Mouse (Mus musculus) gastrocnemius, postnatal 4 days (tissue): ENCODE measurements around the gene Trim60. TPM values are rescaled to one million over a fixed set of nuclear protein-coding genes. Genes with fewer than 3 reads are reported as not detected.
"Not testable (repeated sequence)": the region's sequence is repeated elsewhere in the genome, so short reads cannot be mapped to it uniquely, and the experiment has no call there.

Experiments used
- DNase-seq, 2 experiments: peaks; one replicate each; pipeline ENCODE4 v3.0.0; 2021 to 2022; ENCODE audit warnings: low spot score in 2 of 2, mixed read lengths in 2 of 2
- long read RNA-seq, 2 experiments: library from polyadenylated mRNA; stranded (forward); transcript quantifications; one replicate each; pipeline ENCODE4 v2.0.0; 2021
- total RNA-seq, 2 experiments: library from RNA; stranded (reverse); gene quantifications; 2 replicates each; pipeline ENCODE4 v1.2.3; 2021

Gene Trim60
- not detected for total RNA-seq
- long read RNA-seq, experiment 1: 0 reads
- long read RNA-seq, experiment 2: 0 reads

DNA sequence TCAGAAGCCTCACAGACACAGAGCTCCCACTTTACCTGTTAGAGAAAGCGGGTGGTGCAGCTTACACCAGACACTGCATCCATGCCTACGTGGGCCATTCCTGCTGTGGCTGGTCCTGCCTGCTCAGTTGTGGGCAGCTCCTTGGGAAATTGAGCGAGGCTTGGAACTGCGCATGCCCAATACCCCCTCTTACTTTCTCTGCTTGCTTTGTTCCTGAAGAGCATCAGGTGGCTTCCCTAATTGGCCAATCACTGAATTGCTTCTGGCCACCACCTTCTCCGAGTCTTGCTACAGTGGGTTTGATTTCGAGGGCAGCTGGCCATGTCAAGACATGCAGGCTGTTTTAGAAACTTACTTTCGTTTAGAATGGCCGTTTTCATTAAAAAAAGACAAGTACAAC is at the start of gene Trim60, which contains the start of gene Trim61:
Gene Trim60, minus strand, starts transcription at position 162 of the 400 bp plus-strand sequence.
Gene Trim61, minus strand, starts transcription at position 101 of the 400 bp plus-strand sequence.
- no peak for DNase-seq

DNA sequence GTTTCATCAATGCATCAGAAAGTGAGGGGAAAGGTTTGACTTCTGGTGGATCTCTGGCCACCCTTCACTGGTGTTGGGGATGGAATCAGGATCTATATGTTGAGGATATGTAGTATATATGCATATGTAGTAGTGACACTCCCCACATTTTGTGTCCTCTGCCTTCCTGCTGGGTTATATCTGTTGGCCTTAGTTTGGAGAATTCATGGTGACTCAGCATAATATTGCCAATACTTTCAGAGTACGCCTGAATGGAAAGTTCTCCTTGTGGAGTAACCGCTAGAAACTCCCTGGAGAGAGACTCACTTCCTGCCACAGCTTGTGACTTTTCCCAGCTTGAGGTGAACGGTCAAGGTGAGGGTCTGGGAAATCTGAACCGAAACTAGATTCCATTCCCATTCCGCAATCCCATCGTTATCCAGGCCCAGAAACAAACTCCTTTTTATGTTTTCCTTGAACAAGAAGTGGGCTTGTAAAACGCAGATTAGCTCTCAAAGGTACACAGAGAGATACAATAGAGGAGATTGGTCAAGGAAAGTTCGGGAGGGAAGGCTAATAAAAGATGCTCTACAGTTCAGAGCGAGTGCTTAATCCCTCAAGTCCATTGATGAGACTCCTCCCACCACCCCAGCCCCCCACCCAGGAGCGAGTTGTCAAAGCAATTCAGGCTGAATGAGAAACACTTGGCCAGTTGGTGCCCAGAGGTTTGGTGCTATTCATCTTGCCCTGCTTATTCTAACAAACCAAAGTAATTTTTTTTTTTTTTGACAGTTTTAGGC is 49.5 kb upstream of the Trim60 start:
- DNase-seq: no peak

DNA sequence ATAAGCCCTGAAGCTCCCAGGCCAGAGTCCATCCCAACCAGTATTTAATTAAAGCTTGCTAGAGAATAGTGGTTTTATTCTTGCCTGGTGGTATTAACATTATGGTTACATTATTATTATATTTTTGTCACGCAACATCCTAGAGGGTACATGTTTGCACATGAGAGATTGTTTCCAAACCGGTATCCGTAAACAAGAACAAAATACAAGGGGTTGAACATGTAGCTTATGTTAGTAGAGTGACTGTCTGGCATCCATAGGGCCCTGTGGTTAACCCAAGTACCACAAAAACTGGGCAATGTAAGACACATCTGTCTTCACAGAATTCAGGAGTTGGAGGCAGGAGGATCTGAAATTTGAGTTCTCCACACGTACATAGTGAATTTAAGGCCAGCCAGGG is 48.6 kb upstream of the Trim60 start:
- DNase-seq: no peak

DNA sequence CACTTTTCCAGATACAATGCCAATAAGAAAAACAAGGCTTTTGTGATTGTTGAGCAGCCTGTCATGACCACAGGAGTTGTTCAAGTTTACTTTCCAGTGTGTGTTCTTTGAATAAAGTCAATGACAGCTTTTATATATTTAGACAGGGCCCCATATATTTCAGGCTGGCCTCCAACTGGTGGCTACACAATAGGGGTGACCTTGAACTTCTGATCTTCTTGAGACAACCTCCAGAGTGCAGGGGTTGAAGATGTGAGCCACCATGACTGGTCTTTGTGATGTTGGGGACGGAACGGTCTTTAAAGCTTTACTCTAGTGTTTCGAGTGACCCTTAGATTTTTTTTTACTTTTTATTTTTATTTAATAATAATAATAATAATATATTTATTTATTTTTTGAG is 47.2 kb upstream of the Trim60 start:
- DNase-seq: no peak

DNA sequence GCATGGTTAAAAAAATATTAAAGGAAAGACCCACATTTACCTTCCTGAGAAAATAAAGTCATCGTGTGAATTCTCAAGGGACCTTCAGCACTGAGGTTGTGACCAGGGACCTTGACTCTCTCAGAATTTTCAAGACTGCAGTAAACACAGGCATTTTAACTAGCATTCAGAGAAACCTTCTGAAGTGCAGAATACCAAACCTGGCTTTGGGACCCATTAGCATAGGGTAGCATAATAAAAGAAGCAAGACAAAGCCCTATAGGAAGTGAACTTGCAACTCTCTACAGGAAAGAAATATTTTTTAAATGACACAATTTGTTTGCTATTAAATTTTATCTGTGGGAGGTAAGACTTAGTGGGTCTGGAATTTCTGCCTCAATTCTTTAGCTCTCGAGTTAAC is 45.7 kb upstream of the Trim60 start:
- DNase-seq: no peak

DNA sequence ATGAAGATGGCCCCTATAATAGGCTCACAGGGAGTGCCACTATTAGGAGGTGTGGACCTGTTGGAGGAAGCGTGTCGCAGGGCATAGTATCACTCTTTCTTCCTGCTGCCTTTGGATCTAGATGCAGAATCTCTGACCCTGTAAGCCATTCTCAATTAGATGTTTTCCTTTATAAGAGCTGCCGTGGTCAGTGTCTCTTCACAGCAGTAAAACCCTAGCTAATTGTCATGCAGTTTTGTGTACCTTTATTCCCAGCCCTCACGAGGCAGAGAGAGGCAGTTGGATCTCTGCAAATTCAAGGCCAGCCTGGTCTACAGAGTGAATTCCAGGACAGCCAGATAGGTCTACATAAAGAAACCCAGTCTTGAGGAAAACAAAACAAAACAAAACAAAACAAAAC is 43.8 kb upstream of the Trim60 start:
- no peak for DNase-seq

DNA sequence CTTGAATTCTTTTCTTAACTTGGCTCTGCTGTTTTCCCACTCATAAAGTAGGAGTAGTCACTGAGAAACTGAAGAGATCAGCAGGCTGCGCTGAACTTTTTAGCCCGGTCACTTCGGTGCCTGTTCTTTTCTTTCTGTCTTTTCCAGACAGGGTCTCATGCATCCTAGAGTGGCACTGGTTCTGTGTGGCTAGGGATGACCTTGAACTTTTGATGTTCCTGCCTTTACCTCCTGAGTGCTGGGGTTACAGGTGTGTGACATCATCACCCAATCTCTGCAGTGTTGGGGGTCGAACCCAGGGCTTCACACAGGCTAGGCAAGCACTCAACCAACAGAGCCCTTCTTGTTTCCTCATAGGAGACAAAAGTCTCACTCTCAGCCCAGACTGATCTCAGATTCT is 38.3 kb upstream of the Trim60 start:
- no peak for DNase-seq

DNA sequence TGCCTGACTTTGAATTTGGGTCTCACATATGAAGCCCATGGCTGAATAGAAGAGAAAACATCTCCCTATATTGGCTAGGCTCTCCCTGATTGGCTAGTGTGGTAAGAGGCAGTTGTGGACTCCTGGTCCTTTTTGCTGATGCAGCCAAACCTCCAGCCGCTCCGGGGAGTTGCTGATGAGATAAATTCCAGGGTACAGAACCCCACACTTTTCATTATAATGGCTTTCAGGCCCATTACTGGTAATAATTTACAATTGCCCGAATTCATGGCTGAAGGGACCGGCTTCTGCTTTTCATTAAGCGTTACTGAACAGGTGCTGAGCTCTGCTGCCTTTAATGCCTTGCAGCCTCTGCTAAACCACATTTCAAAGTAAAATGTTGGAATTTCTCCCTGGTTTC is 35.6 kb upstream of the Trim60 start:
- no peak for DNase-seq

DNA sequence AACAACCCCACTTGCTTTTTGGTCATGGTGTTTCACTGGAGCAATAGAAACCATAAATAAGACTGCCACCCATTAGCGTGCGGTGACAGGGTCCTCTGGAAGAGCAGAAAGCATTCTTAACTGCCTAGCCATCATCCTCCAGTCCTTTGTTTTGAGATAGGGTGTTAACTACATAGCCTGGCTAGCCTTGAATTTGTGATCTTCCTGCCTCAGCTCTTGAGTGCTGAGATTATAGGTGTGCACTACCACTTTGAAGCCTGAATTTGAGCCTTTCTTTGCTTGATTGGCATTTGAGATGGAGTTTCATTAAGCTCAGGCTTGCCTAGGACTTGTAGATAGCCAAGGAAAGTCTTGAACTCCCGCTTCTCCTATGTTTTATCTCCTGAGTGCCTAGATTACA is 35.2 kb upstream of the Trim60 start:
- DNase-seq: no peak

DNA sequence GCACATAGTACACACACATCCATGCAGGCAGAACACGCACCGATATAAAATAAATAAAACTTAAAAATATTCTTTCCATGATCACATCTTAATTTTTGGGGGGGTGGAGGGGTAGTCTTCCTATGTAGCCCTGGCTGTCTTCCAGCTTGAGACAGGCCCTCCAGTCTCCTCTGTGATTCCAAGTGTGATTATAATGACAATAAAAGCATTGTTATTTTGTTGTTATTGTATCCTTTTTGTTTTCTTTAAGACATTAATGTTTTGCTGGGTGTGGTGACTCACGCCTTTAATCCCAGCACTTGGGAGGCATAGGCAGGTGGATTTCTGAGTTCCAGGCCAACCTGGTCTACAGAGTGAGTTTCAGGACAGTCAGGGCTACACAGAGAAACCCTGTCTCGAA is 29.4 kb upstream of the Trim60 start:
- DNase-seq: no peak

DNA sequence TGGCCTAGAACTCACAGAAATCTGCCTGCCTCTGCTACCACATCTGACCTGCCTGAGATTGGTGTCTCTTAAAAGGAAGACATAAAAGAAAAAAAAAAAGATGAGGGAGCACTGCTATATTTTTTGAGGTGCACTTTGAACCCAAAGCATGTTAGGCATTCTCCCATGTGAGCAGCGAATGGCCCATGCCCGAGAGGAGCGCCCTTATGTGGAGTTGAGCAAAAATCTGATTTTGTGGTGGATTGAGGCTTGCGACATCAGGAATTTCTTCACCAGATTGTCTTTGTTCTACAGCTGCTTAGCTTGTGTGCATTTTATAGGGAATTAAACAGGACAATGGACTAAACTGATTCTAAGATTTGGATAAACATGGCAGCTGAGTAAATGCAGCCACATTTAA is 28.8 kb upstream of the Trim60 start:
- no peak for DNase-seq

DNA sequence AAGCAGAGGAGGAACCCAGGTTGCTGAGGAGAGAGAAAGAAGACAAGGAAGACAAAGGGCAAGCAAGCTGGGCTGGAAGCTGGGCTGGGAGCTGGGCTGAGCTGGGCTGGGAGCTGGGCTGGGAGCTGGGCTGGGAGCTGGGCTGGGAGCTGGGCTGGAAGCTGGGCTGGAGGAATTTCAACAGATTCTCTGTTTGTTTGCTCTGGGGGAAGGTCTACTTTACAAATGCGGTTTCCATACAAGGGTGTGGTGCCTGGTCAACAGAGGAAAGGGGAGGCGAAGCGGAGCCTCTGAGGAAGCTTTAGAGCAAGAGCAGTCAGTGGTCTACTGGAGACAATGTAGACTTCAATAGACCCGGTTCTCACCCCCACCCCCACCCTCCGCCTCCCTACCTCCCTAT is 28.2 kb upstream of the Trim60 start:
- peak in 1 of 2 experiments; percentile 30 for DNase-seq

DNA sequence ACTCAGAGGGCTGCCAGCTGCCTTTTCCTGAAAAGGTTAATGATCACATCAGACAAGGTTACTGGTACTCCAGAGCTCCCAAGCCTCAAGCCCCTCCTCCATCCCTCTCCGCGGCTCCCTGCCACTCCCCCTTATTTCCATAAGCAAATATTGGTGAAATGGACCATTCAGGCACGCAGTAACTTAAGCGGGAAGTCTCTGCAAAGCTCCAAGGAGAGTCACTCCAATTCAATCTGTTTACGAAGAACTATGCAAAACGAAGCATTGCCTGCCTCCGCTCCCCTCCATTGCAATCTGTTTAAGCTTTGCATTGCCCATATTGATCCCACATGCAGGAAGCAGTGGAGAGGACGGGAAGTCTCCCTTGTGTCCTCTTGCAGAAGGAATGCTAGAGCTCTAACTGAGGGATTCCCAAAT is 18.7 kb upstream of the Trim60 start, which contains the start of gene Apela:
Gene Apela, minus strand, starts transcription at position 220 of the 417 bp plus-strand sequence.
- no peak for DNase-seq

DNA sequence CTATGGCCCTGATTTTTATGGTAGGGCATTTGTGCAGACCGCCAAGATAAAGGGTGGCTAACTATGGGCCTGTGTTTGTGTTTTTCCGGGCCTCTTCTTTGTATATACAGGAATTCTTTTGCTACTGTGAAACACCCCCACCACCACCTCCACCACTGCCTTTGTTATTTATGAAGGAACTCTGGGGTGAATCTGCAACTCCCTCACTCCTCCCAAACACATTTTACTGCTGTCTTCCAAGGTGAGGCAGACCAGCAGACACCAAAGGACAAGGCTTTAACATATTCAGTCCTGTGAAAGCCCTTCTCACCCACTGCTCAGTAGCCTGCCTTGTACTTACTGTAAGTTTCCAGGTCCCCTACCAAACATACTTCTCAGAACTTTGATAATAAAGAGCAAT is 15.8 kb upstream of the Trim60 start:
- no peak for DNase-seq

DNA sequence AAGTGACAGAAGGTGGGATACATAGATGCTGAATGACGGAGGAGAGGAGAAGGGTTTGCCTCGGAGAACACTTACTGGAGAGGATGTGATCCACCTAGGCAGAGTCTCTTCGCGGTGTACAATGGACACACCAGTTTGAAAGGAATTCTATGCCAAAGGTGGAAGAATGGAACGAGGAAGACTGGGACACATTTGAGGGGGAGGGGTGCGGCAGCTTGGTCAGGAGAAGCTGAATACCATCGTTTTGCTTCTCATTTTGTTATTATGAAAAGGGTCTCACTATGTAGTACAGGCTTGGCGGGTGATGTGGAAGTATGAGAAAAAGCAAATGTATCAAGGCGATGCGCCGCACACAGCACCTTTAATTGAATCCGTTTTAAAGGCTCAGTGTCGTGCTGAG is 14.7 kb upstream of the Trim60 start:
- DNase-seq: no peak

DNA sequence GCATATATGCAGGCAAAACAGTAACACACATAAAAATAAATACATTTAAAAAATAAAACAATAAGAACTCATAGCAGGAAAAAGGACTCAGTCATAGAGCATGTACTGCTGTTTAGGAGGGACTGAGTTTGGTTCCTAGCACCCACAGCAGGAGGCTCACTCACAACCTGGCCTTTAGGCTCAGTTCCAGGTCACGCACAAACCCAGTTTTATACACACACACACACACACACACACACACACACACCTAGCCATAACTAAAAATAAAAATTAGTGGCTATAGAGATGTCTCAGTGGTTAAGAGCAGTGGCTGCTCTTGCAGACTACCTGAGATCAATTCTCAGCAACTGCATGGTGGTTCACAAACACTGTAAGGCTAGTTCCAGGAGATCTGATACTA is 13.7 kb upstream of the Trim60 start:
- DNase-seq: no peak

DNA sequence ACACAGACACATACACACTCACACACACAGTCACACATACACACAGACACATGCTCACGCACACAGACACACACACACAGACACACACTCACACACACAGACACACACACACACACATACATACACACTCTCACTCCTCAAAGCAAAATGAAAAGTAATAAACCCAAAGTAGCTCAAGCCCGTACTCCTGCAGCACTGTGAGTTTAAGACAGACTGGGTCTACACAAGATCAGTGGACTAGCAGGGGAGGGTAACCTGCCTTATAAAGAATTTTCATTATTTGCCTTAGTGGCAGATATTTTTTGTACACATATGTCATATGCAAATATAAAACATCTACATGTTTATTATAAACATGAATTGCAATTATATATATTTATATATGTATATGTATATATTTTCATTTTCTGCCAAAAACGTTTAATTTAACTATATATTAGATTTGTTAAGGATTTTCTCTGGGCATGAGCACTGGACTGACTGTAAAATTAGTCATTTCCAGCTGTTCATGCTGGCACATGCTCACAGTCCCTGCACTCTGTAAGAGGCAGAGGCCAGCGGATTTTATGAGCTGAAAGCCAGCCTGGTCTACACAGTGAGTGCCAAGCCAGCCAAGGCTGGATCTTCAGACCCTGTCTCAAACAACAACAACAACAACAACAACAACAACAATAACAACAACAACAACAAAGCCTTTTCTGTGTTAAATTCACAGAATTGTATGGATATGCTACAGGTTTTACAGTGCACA is 12.5 kb upstream of the Trim60 start:
- DNase-seq: no peak

DNA sequence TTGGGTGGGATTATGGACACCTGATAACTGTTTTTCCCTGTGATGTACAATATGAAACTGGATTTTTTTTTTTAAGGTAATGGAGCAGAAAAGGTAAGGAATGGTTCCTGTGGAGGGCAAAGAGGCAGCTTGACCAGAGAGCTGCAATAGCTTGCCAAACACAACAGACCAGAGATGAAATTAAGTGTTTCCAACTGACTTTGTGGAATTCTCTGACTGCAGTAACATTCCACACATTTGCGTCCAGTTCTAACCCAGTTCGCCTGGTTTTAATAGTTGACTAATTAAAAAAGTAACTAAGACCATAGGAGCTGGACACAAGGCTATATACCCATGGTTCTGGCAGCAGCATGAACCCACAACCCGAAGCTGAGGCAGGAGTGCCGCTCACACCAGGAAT is 11.4 kb upstream of the Trim60 start:
- no peak for DNase-seq

DNA sequence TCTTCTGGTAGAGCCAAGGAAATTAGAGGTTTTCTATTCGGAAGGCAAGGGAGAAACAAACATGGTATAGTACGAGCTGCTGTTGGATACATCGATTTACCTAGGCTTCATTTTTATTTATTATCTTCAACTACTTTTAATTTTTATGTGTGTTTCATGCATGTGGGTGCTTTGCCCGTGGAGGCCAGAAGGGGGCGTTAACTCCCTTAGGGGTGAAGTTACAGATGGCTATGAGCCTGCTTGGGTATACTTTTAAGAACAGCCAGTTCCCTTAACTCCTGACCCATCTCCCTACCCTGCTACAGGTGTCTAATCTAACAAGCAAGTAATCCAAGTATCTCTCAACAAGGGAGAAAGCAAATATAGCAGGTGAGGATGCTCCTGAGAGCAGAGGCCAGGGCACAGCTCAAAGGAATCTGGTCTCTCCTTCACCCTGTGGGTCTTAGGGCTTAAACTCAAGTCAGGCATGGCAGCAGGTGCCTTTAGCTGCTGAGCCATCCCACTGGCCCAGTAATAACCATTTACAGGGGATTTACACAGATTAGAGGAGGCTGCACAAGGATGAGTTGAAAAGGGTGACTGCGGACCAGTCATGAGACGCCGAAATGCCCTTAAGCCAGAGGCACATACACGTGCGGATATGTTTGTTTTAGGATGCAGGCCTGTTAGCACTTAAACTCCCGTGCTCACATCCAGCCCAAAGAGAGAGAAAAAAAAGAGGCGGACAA is 10.7 kb upstream of the Trim60 start:
- DNase-seq: no peak

DNA sequence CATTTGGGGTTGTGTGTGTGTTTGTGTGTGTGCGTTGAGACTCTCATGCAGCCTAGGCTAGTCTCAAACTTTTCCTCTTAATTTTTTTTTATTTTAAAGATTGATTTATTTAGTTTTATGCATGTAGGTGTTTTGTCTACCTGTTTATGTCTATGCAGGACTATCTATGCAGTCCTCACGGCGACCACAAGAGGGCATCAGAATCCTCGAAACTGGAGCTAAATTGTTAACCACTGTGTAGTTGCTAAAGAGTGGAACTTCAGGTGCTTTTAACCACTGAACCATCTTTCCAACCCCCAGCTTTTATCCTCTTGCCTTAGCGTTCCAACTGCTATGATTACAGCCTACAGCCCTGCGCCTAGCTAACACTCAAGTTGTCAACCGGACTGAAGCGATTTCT is 4.1 kb upstream of the Trim60 start:
- DNase-seq: peak; percentile 20 to 38

DNA sequence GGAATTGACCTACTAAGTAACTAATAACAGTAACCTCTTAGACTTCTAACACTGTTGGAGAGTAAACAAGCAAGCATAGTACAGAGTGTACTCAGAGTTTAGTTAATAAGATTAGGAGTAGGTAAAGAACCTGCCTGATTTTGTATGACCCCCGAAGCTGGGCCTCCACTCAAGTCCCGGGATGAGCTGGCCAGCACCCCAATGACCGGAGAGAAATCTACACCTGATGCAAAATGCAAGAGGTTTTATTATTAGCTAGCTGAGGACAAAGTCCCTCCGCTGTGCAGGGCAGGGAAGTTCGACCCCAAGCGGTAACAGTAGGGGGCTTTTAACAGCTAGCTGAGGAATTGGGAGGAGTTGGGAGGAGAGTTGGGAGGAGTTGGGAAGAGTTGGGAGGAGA is 10.8 kb downstream of the Trim60 start:
- DNase-seq: not testable (repeated sequence)
